Mouse (Mus musculus): ENCODE results near the gene Vmp1. TPM values are rescaled to one million over a fixed set of nuclear protein-coding genes. Genes with fewer than 3 reads are reported as not detected.

Vmp1 gene
- polyA plus RNA-seq, 1 experiment from 2014 or later = 103 TPM

DNA sequence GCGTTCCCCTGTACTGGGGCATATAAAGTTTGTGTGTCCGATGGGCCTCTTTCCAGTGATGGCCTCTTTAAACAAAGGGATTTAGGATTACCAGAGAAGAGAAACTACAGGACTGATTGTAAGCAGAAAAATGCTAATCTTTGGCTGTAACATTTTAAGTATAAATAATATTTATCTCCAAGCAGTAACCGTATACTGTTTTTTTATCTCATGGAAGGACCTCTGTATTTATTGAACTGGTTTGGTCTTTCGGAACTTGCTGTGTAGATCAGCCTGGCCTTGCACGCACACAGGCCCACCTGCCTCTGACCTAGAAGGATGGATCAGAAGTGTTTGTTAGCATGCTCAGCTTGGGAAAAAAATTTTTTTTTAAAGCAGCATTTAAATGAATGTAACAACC, 69.0 kb downstream of the Vmp1 start:
- Histone ChIP-seq H3K27me3 (replicated peaks; ENCODE audit: control insufficient read depth, insufficient read depth, low read length) (no peaks in the 10 kb centered on the region), H3K27ac (ENCODE audit: low read length) (no peak overlapping the region), H3K9ac (replicated peaks; ENCODE audit: low read depth, low read length) (no peak overlapping the region), H3K4me3 (replicated peaks; ENCODE audit: low read length) (no peak overlapping the region), H3K36me3 (ENCODE audit: control insufficient read depth, insufficient read depth) (no peaks in the 10 kb centered on the region), H3K4me1 (replicated peaks; ENCODE audit: control insufficient read depth, insufficient read depth, low read length) (no peaks in the 10 kb centered on the region), H3K4me2 (ENCODE audit: low read length) (no peak overlapping the region), H3K9me3 (ENCODE audit: control insufficient read depth, low read length) (no peaks in the 10 kb centered on the region)
- ATAC-seq = no peak
- WGBS = 84% methylated on average over 5 of the region's 5 CpGs

DNA sequence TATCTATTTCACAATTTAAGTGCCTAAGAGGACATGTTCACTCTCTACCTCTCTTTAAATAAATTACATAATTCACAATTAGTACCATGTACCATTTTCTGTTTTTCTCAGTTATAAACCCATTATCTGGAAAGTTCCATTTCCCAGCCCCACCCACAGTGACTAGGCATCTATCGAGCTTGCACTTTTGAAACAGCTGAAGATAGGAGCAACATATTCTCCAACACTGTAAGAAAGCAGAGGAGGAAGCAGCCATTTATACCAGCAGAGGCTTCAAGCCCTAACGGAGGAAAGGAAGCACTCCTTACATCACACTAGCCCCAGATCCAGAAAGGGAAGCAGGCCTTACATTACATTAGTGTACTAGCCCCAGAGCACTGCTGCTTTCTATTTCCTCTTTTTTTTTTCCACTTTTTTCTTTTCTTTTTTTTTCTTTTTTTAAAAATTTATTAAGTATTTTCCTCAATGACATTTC, 69.5 kb downstream of the Vmp1 start:
- Histone ChIP-seq H3K27ac (ENCODE audit: low read length) (no peak overlapping the region), H3K36me3 (ENCODE audit: control insufficient read depth, insufficient read depth) (no peaks in the 10 kb centered on the region), H3K9me3 (ENCODE audit: control insufficient read depth, low read length) (no peaks in the 10 kb centered on the region), H3K4me3 (replicated peaks; ENCODE audit: low read length) (no peak overlapping the region), H3K4me2 (ENCODE audit: low read length) (no peak overlapping the region), H3K27me3 (replicated peaks; ENCODE audit: control insufficient read depth, insufficient read depth, low read length) (no peaks in the 10 kb centered on the region), H3K4me1 (replicated peaks; ENCODE audit: control insufficient read depth, insufficient read depth, low read length) (no peaks in the 10 kb centered on the region), H3K9ac (replicated peaks; ENCODE audit: low read depth, low read length) (no peak overlapping the region)
- ATAC-seq = no peak
- 83% methylated on average over 2 of the region's 2 CpGs for WGBS

- no peaks in the 10 kb centered on the region for H3K27me3 ChIP-seq (replicated peaks; ENCODE audit: control insufficient read depth, insufficient read depth, low read length)
- H3K27ac ChIP-seq (ENCODE audit: low read length) = no peak overlapping the region
- no peak overlapping the region for H3K4me2 ChIP-seq (ENCODE audit: low read length)
- H3K9ac ChIP-seq (replicated peaks; ENCODE audit: low read depth, low read length) = no peak overlapping the region
- 81% methylated on average over 1 of the region's 1 CpGs for WGBS
- H3K9me3 ChIP-seq (ENCODE audit: control insufficient read depth, low read length) = no peaks in the 10 kb centered on the region
- H3K36me3 ChIP-seq (ENCODE audit: control insufficient read depth, insufficient read depth) = no peaks in the 10 kb centered on the region; the same call in 1 of the 2 replicates
- no peak for ATAC-seq
- no peaks in the 10 kb centered on the region for H3K4me1 ChIP-seq (replicated peaks; ENCODE audit: control insufficient read depth, insufficient read depth, low read length)
- no peak overlapping the region for H3K4me3 ChIP-seq (replicated peaks; ENCODE audit: low read length)
These were observed 71.6 kb downstream of the Vmp1 start for GRCm38 (mm10) chr11:86611991-86612390.

DNA sequence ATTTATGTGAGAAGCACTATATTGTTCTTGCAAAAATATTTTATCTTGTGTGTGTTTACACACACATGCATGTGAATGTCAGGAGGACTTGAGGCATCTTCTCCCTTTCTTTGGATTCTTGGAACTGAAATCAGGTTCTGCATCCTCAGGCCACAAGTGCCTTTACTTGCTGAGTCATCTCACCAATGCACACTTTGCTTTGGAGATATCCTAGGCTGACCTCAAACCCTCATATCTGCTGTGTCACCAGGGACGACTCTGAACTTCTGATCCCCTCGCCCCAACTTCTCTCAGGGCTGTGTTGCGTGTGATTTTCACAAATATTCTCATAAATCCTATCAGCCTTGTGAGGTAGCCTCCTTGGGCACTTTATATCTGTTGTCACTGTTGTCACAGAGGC, 73.4 kb downstream of the Vmp1 start:
- Histone ChIP-seq H3K4me1 (replicated peaks; ENCODE audit: control insufficient read depth, insufficient read depth, low read length) (no peaks in the 10 kb centered on the region), H3K9me3 (ENCODE audit: control insufficient read depth, low read length) (no peaks in the 10 kb centered on the region), H3K9ac (replicated peaks; ENCODE audit: low read depth, low read length) (no peak overlapping the region), H3K36me3 (ENCODE audit: control insufficient read depth, insufficient read depth) (peaks cover 6% of the 10 kb centered on the region), H3K27me3 (replicated peaks; ENCODE audit: control insufficient read depth, insufficient read depth, low read length) (no peaks in the 10 kb centered on the region), H3K4me3 (replicated peaks; ENCODE audit: low read length) (no peak overlapping the region), H3K27ac (ENCODE audit: low read length) (no peak overlapping the region), H3K4me2 (ENCODE audit: low read length) (no peak overlapping the region)
- 96% methylated on average over 3 of the region's 3 CpGs for WGBS
- no peak for ATAC-seq

DNA sequence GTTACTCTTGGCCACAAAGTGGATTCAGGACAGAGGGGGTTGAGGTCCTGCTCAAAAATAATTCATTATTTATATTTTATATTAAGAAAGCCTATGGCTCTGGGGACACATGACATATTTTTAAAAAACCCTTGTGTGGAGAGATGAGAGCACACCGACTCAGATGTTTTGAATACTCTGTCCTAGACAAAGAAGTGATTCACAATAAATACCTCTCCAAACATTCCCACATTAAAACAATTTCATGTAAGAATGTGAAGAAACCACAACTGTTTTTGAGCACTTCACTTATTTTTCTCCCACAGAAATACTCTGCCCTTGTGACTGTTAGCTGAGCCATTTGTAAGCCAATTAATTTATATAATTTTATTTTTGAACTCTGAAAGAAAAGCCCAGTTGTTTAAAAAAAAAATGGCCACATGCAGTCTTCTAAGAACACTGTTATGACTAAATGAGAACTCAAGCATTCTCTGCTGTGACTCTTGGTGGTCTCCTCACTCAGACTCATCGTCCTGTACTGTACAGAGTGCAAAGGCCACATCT, 75.8 kb downstream of the Vmp1 start:
- Histone ChIP-seq H3K27ac (ENCODE audit: low read length) (no peak overlapping the region), H3K4me3 (replicated peaks; ENCODE audit: low read length) (no peak overlapping the region), H3K4me1 (replicated peaks; ENCODE audit: control insufficient read depth, insufficient read depth, low read length) (no peaks in the 10 kb centered on the region), H3K4me2 (ENCODE audit: low read length) (no peak overlapping the region), H3K36me3 (ENCODE audit: control insufficient read depth, insufficient read depth) (peaks cover 6% of the 10 kb centered on the region), H3K27me3 (replicated peaks; ENCODE audit: control insufficient read depth, insufficient read depth, low read length) (no peaks in the 10 kb centered on the region), H3K9me3 (ENCODE audit: control insufficient read depth, low read length) (no peaks in the 10 kb centered on the region), H3K9ac (replicated peaks; ENCODE audit: low read depth, low read length) (no peak overlapping the region)
- no peak for ATAC-seq
- WGBS = 90% methylated on average over 2 of the region's 2 CpGs

DNA sequence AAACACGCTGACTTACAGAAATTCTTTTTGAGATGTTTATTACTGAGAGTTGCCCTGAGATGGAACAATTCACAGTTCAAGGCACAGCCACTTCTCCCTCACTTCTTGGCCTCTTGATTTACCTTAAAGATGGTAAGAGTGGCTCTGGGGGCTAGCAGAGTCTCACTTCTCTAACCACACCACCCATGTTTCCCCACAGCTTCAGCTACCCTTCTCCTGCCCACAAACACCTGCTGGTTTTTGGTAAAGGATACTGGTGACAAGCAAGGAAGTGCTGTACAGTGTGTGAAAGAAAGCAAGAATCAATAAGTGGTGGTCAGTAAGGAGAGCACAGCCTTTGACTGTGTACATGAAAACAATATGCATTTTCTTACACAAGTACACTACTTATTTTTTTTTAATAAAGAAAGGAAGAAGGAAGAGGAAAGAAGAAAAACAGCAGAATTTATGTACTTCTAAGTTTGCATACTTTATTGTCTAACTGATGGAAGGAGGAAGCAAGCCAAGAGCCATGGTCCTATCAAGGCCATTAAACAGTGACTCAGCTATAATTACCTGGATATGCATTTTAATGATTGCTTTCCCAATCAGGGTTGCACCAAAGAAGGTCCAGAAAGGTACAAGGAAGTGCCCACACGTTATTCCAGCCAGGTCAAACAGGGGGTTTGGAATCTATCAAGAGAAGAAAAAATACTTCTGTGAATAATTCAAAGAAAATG, 76.9 kb downstream of the Vmp1 start:
- ATAC-seq = no peak
- no peak overlapping the region for H3K27ac ChIP-seq (ENCODE audit: low read length)
- 96% methylated on average over 2 of the region's 2 CpGs for WGBS
- H3K4me2 ChIP-seq (ENCODE audit: low read length) = no peak overlapping the region
- peaks cover 6% of the 10 kb centered on the region for H3K36me3 ChIP-seq (ENCODE audit: control insufficient read depth, insufficient read depth)
- no peaks in the 10 kb centered on the region for H3K27me3 ChIP-seq (replicated peaks; ENCODE audit: control insufficient read depth, insufficient read depth, low read length)
- no peaks in the 10 kb centered on the region for H3K4me1 ChIP-seq (replicated peaks; ENCODE audit: control insufficient read depth, insufficient read depth, low read length)
- H3K9me3 ChIP-seq (ENCODE audit: control insufficient read depth, low read length) = no peaks in the 10 kb centered on the region
- H3K4me3 ChIP-seq (replicated peaks; ENCODE audit: low read length) = no peak overlapping the region
- no peak overlapping the region for H3K9ac ChIP-seq (replicated peaks; ENCODE audit: low read depth, low read length)

- Histone ChIP-seq H3K4me1 (replicated peaks; ENCODE audit: control insufficient read depth, insufficient read depth, low read length) (no peaks in the 10 kb centered on the region), H3K36me3 (ENCODE audit: control insufficient read depth, insufficient read depth) (peaks cover 6% of the 10 kb centered on the region), H3K4me2 (ENCODE audit: low read length) (no peak overlapping the region), H3K27me3 (replicated peaks; ENCODE audit: control insufficient read depth, insufficient read depth, low read length) (no peaks in the 10 kb centered on the region), H3K27ac (ENCODE audit: low read length) (no peak overlapping the region), H3K4me3 (replicated peaks; ENCODE audit: low read length) (no peak overlapping the region), H3K9me3 (ENCODE audit: control insufficient read depth, low read length) (no peaks in the 10 kb centered on the region), H3K9ac (replicated peaks; ENCODE audit: low read depth, low read length) (no peak overlapping the region)
- 94% methylated on average over 5 of the region's 5 CpGs for WGBS
- no peak for ATAC-seq
These were observed 78.7 kb downstream of the Vmp1 start for GRCm38 (mm10) chr11:86604732-86605520.

DNA sequence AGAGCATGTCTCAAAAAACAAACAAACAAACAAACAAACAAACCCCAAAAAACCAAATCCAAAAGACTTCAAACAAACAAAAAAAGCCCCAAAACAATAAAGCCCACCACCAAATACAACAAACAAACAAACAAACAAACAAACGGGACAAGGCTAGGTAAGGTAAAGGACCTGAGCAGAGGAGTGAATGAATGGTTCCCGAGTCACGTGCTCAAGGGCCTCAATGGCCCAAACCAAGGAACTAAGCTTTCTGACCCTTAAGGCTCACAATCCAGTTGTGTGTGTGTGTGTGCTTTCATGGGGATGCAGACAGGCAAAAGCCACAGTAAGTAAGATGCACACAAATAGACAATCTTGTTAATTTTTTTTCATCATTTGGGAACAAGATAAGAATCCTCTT, 79.3 kb downstream of the Vmp1 start:
- ATAC-seq = no peak
- Histone ChIP-seq H3K9me3 (ENCODE audit: control insufficient read depth, low read length) (no peaks in the 10 kb centered on the region), H3K27me3 (replicated peaks; ENCODE audit: control insufficient read depth, insufficient read depth, low read length) (no peaks in the 10 kb centered on the region), H3K4me3 (replicated peaks; ENCODE audit: low read length) (no peak overlapping the region), H3K4me1 (replicated peaks; ENCODE audit: control insufficient read depth, insufficient read depth, low read length) (no peaks in the 10 kb centered on the region), H3K4me2 (ENCODE audit: low read length) (no peak overlapping the region), H3K27ac (ENCODE audit: low read length) (no peak overlapping the region), H3K36me3 (ENCODE audit: control insufficient read depth, insufficient read depth) (peaks cover 6% of the 10 kb centered on the region), H3K9ac (replicated peaks; ENCODE audit: low read depth, low read length) (no peak overlapping the region)
- 91% methylated on average over 3 of the region's 3 CpGs for WGBS

- Histone ChIP-seq H3K4me2 (ENCODE audit: low read length) (no peak overlapping the region), H3K27me3 (replicated peaks; ENCODE audit: control insufficient read depth, insufficient read depth, low read length) (no peaks in the 10 kb centered on the region), H3K27ac (ENCODE audit: low read length) (no peak overlapping the region), H3K9me3 (ENCODE audit: control insufficient read depth, low read length) (no peaks in the 10 kb centered on the region), H3K9ac (replicated peaks; ENCODE audit: low read depth, low read length) (no peak overlapping the region), H3K4me1 (replicated peaks; ENCODE audit: control insufficient read depth, insufficient read depth, low read length) (no peaks in the 10 kb centered on the region), H3K36me3 (ENCODE audit: control insufficient read depth, insufficient read depth) (peaks cover 6% of the 10 kb centered on the region), H3K4me3 (replicated peaks; ENCODE audit: low read length) (no peak overlapping the region)
- 92% methylated on average over 1 of the region's 1 CpGs for WGBS
- no peak for ATAC-seq
These were observed 79.9 kb downstream of the Vmp1 start for GRCm38 (mm10) chr11:86603719-86604118.
